Mouse (Mus musculus): ENCODE data around the gene Trappc3l. TPM values are rescaled to one million over a fixed set of nuclear protein-coding genes. Genes with fewer than 3 reads are reported as not detected.
"Not testable (repeated sequence)": the region's sequence is repeated elsewhere in the genome, so short reads cannot be mapped to it uniquely, and the experiment has no call there.

Trappc3l gene
- not detected for total RNA-seq (2021)
- long read RNA-seq, experiment 1: 0 reads
- long read RNA-seq, experiment 2: 0 reads

- DNase-seq (ENCODE audit: low spot score in 2 of 2): no peak
These were observed at the start of gene Trappc3l for GRCm38 (mm10) chr10:34037401-34037800. Trappc3l (plus strand) TSS chr10:34037597.

GRCm38 (mm10) chr10:33996686-33997085 lies 40.7 kb upstream of the Trappc3l start:
- not testable (repeated sequence) for DNase-seq (ENCODE audit: low spot score in 2 of 2)

GRCm38 (mm10) chr10:33998397-33998796 lies 39.0 kb upstream of the Trappc3l start:
- no peak for DNase-seq (ENCODE audit: low spot score in 2 of 2)

GRCm38 (mm10) chr10:34012581-34012980 lies 24.8 kb upstream of the Trappc3l start:
- no peak for DNase-seq (ENCODE audit: low spot score in 2 of 2)

- DNase-seq (ENCODE audit: low spot score in 2 of 2): no peak
These were observed 24.2 kb upstream of the Trappc3l start for GRCm38 (mm10) chr10:34013241-34013640.

- DNase-seq (ENCODE audit: low spot score in 2 of 2): no peak
These were observed 18.6 kb upstream of the Trappc3l start for GRCm38 (mm10) chr10:34018746-34019301.

GRCm38 (mm10) chr10:34019302-34020075 lies 17.9 kb upstream of the Trappc3l start, which contains the start of gene Rwdd1:
Rwdd1 (minus strand) TSS chr10:34019624.
- peak; percentile 94 to 97 for DNase-seq (ENCODE audit: low spot score in 2 of 2)

- DNase-seq (ENCODE audit: low spot score in 2 of 2): no peak
These were observed 7.1 kb upstream of the Trappc3l start for GRCm38 (mm10) chr10:34030322-34030721.

- peak; percentile 63 to 80 for DNase-seq (ENCODE audit: low spot score in 2 of 2)
These were observed 3.6 kb upstream of the Trappc3l start for GRCm38 (mm10) chr10:34033630-34034305.

- DNase-seq (ENCODE audit: low spot score in 2 of 2): no peak
These were observed 810 bp upstream of the Trappc3l start for GRCm38 (mm10) chr10:34036587-34036986.

GRCm38 (mm10) chr10:34044210-34044609 lies 6.8 kb downstream of the Trappc3l start, which contains the start of gene Calhm4:
Calhm4 (minus strand) TSS chr10:34044310.
- no peak for DNase-seq (ENCODE audit: low spot score in 2 of 2)

GRCm38 (mm10) chr10:34053987-34054386 lies 16.6 kb downstream of the Trappc3l start:
- no peak for DNase-seq (ENCODE audit: low spot score in 2 of 2)

- DNase-seq (ENCODE audit: low spot score in 2 of 2): no peak
These were observed 29.2 kb downstream of the Trappc3l start for GRCm38 (mm10) chr10:34066591-34066990.

- no peak for DNase-seq (ENCODE audit: low spot score in 2 of 2)
These were observed 32.2 kb downstream of the Trappc3l start for GRCm38 (mm10) chr10:34069606-34070005.

- DNase-seq (ENCODE audit: low spot score in 2 of 2): no peak
These were observed 33.6 kb downstream of the Trappc3l start for GRCm38 (mm10) chr10:34070999-34071492.

GRCm38 (mm10) chr10:34071650-34072049 lies 34.3 kb downstream of the Trappc3l start:
- no peak for DNase-seq (ENCODE audit: low spot score in 2 of 2)

GRCm38 (mm10) chr10:34074522-34075200 lies 37.3 kb downstream of the Trappc3l start:
- DNase-seq (ENCODE audit: low spot score in 2 of 2): no peak

GRCm38 (mm10) chr10:34086514-34086913 lies 49.1 kb downstream of the Trappc3l start:
- no peak for DNase-seq (ENCODE audit: low spot score in 2 of 2)

GRCm38 (mm10) chr10:34088515-34088914 lies 51.1 kb downstream of the Trappc3l start:
- no peak for DNase-seq (ENCODE audit: low spot score in 2 of 2)

- no peak for DNase-seq (ENCODE audit: low spot score in 2 of 2)
These were observed 52.1 kb downstream of the Trappc3l start for GRCm38 (mm10) chr10:34089517-34089916.

GRCm38 (mm10) chr10:34090481-34090880 lies 53.1 kb downstream of the Trappc3l start:
- no peak for DNase-seq (ENCODE audit: low spot score in 2 of 2)

Data from gastrocnemius, postnatal 4 days (tissue).